Mouse (Mus musculus) kidney, postnatal 36 days (tissue): ENCODE data around the gene Ccdc50.

Source experiments
- DNase-seq, 2 experiments: peaks; one replicate each; pipeline ENCODE4 v3.0.0; 2021 to 2022; ENCODE audit warnings: mixed read lengths in 2 of 2

Gene Ccdc50

GRCm38 (mm10) chr16:27388761-27389451 is at the start of gene Ccdc50:
Gene Ccdc50 (plus strand): TSS chr16:27388869.
- DNase-seq: peak; percentile 84 to 89

- DNase-seq: peak; percentile 44 to 53
These were observed 41.1 kb upstream of the Ccdc50 start for GRCm38 (mm10) chr16:27347521-27347920.

GRCm38 (mm10) chr16:27348359-27348758 is 40.3 kb upstream of the Ccdc50 start:
- DNase-seq: no peak

- DNase-seq: no peak
These were observed 39.4 kb upstream of the Ccdc50 start for GRCm38 (mm10) chr16:27349235-27349634.

GRCm38 (mm10) chr16:27349878-27350532 is 38.7 kb upstream of the Ccdc50 start:
- DNase-seq: no peak

GRCm38 (mm10) chr16:27354464-27354863 is 34.2 kb upstream of the Ccdc50 start:
- no peak for DNase-seq

GRCm38 (mm10) chr16:27360059-27360458 is 28.6 kb upstream of the Ccdc50 start:
- no peak for DNase-seq

GRCm38 (mm10) chr16:27370191-27370590 is 18.5 kb upstream of the Ccdc50 start, which contains the start of gene Uts2b:
Gene Uts2b (minus strand): TSS chr16:27370239.
- DNase-seq: no peak

- DNase-seq: no peak
These were observed 18.0 kb upstream of the Ccdc50 start for GRCm38 (mm10) chr16:27370700-27371099.

- no peak for DNase-seq
These were observed 14.5 kb upstream of the Ccdc50 start for GRCm38 (mm10) chr16:27374139-27374538.

- DNase-seq: peak; percentile 34 to 83
These were observed 13.4 kb upstream of the Ccdc50 start for GRCm38 (mm10) chr16:27375318-27375717.

- no peak for DNase-seq
These were observed 12.1 kb upstream of the Ccdc50 start for GRCm38 (mm10) chr16:27376556-27376955.

- DNase-seq: no peak
These were observed 6.5 kb upstream of the Ccdc50 start for GRCm38 (mm10) chr16:27382217-27382616.

GRCm38 (mm10) chr16:27384893-27385603 is 3.6 kb upstream of the Ccdc50 start:
- DNase-seq: no peak

GRCm38 (mm10) chr16:27385649-27386048 is 3.0 kb upstream of the Ccdc50 start:
- no peak for DNase-seq

- no peak for DNase-seq
These were observed 1.7 kb upstream of the Ccdc50 start for GRCm38 (mm10) chr16:27386850-27387407.

- peak; percentile 54 to 82 for DNase-seq
These were observed 746 bp upstream of the Ccdc50 start for GRCm38 (mm10) chr16:27387634-27388611.

GRCm38 (mm10) chr16:27389534-27390282 is 1.0 kb downstream of the Ccdc50 start:
- DNase-seq: peak in 1 of 2 experiments; percentile 14

GRCm38 (mm10) chr16:27390306-27390705 is 1.6 kb downstream of the Ccdc50 start:
- DNase-seq: no peak

- DNase-seq: no peak
These were observed 3.2 kb downstream of the Ccdc50 start for GRCm38 (mm10) chr16:27391845-27392244.
